Mouse (Mus musculus): ENCODE measurements around the gene Rnf151. TPM values are rescaled to one million over a fixed set of nuclear protein-coding genes. Genes with fewer than 3 reads are reported as not detected.
A peak's percentile ranks its signal among the peaks of the same experiment; 100 is the strongest.

The Rnf151 gene
- total and polyA plus RNA-seq, 2 experiments from 2014 or later, result not detected

DNA sequence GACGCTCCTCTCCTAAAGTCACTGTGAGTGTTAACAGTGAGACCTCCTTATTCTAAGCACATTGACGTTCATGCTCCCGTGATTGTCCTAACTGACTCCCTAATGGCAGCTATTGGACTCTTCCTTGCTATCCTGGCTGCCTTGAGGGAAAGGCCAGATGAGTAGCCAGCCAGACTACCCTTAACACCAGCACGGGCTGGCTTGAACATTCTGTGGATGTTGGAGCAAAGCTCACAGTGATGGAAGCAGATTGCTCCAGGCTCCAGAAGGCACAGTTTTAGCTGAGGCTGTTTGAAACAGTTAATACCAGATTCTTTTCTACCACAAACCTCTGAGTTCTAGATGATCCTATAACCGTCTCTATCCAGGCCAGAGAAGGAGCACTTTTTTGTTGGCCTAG, 26.0 kb upstream of the Rnf151 start:
- Histone ChIP-seq H3K4me1 (ENCODE audit: insufficient read depth, low read length) (no peaks in the 10 kb centered on the region), H3K4me2 (ENCODE audit: low read depth, low read length, poor library complexity, severe bottlenecking) (no peak overlapping the region), H3K27me3 (ENCODE audit: insufficient read depth, low read length) (no peaks in the 10 kb centered on the region), H3K9ac (replicated peaks; ENCODE audit: low read length, poor library complexity, severe bottlenecking) (no peak overlapping the region), H3K9me3 (ENCODE audit: low read length) (no peaks in the 10 kb centered on the region), H3K27ac (ENCODE audit: low read depth, low read length) (no peak overlapping the region), H3K4me3 (ENCODE audit: low read depth, low read length) (no peak overlapping the region), H3K36me3 (ENCODE audit: insufficient read depth, low read length) (0 out of 2 replicates have a peak, but pooled peaks cover 3% of the 10 kb centered on the region)
- 76% methylated on average over 5 of the region's 5 CpGs for WGBS
- ATAC-seq (ENCODE audit: low FRiP score), result no peak
- DNase-seq (ENCODE audit: low spot score), result no peak
- no peak for TF ChIP-seq CTCF (IDR thresholded peaks at IDR 0.05)

DNA sequence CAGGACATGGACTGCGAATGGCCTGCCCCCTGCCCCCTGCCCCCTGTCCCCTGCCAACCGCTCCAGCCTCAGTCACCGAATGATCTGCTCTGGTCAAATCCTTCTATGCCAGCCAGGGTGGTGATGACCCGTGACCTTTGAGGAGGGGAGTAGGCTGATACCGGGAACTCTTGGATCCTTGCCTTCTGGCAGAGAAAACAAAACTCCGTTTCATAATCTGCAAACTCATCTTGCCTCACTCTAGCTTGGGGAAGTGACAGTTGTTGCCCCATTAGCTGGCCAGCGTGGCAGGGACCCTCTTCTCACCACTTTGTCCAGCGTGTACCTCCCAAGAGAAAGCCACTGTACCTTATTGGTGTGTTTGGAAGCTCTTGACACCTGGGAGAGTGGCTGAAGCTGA, 24.4 kb upstream of the Rnf151 start:
- H3K9ac ChIP-seq (replicated peaks; ENCODE audit: low read length, poor library complexity, severe bottlenecking), result no peak overlapping the region
- no peaks in the 10 kb centered on the region for H3K9me3 ChIP-seq (ENCODE audit: low read length)
- DNase-seq (ENCODE audit: low spot score) (no peak), ATAC-seq (ENCODE audit: low FRiP score) (no peak)
- no peak for TF ChIP-seq CTCF (IDR thresholded peaks at IDR 0.05)
- H3K4me2 ChIP-seq (ENCODE audit: low read depth, low read length, poor library complexity, severe bottlenecking), result no peak overlapping the region
- H3K4me1 ChIP-seq (ENCODE audit: insufficient read depth, low read length), result no peaks in the 10 kb centered on the region
- no peaks in the 10 kb centered on the region for H3K27me3 ChIP-seq (ENCODE audit: insufficient read depth, low read length)
- WGBS, result 81% methylated on average over 8 of the region's 8 CpGs
- H3K36me3 ChIP-seq (ENCODE audit: insufficient read depth, low read length), result 0 out of 2 replicates have a peak, but pooled peaks cover 3% of the 10 kb centered on the region
- no peak overlapping the region for H3K4me3 ChIP-seq (ENCODE audit: low read depth, low read length)
- H3K27ac ChIP-seq (ENCODE audit: low read depth, low read length), result no peak overlapping the region

DNA sequence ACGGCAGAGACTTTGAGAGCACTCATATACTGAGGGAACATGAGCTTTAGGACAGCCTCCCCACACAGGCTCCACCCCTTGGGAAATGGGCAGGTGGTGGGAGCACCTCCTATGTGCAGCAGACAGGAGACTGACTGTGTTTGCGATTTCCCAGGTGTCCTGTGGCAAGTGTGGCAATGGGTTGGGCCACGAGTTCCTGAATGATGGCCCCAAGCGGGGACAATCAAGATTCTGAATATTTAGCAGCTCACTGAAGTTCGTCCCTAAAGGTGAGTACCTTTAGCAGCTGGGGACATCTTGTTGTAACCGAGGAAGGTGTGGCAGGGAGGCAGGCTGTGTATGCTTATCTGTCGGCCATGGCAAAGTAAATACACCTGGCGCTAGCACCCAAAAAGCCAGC, 22.1 kb upstream of the Rnf151 start:
- TF ChIP-seq CTCF (IDR thresholded peaks at IDR 0.05), result no peak
- ATAC-seq (ENCODE audit: low FRiP score), result no peak
- 82% methylated on average over 8 of the region's 8 CpGs for WGBS

DNA sequence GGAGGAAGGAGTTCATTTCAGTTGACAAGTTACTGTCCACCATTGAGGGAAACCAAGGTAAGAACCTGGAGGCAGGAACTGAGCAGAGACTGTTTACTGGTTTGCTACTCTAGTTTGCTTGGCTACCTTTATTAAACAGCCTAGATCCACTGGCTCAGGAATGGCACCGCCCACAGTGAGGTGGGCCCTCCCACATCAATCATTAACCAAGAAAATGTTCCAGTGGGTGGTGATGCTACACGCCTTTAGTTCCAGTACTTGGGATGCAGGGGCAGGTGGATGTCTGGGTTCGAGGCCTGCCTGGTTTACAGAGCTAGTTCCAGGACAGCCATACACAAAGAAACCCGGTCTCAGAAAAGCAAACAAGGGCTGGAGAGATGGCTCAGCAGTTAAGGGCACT, 20.4 kb upstream of the Rnf151 start:
- no peaks in the 10 kb centered on the region for H3K9me3 ChIP-seq (ENCODE audit: low read length)
- WGBS, result 87% methylated on average over 4 of the region's 4 CpGs

More for the DNA sequence above, 22.1 kb upstream of the Rnf151 start:
- Histone ChIP-seq H3K27me3 (ENCODE audit: insufficient read depth, low read length) (no peaks in the 10 kb centered on the region), H3K36me3 (ENCODE audit: insufficient read depth, low read length) (0 out of 2 replicates have a peak, but pooled peaks cover 3% of the 10 kb centered on the region), H3K4me3 (ENCODE audit: low read depth, low read length) (no peak overlapping the region), H3K9ac (replicated peaks; ENCODE audit: low read length, poor library complexity, severe bottlenecking) (no peak overlapping the region), H3K4me2 (ENCODE audit: low read depth, low read length, poor library complexity, severe bottlenecking) (no peak overlapping the region), H3K9me3 (ENCODE audit: low read length) (no peaks in the 10 kb centered on the region), H3K4me1 (ENCODE audit: insufficient read depth, low read length) (no peaks in the 10 kb centered on the region), H3K27ac (ENCODE audit: low read depth, low read length) (no peak overlapping the region)
- no peak for DNase-seq (ENCODE audit: low spot score)

GRCm38 (mm10) chr17:24737135-24737810, 19.4 kb upstream of the Rnf151 start:
- Histone ChIP-seq H3K4me3 (ENCODE audit: low read depth, low read length) (peak overlapping the region; percentile 54), H3K9ac (replicated peaks; ENCODE audit: low read length, poor library complexity, severe bottlenecking) (peak overlapping the region; percentile 55; the same call in 1 of the 2 replicates), H3K9me3 (ENCODE audit: low read length) (no peaks in the 10 kb centered on the region), H3K27ac (ENCODE audit: low read depth, low read length) (no peak overlapping the region), H3K4me2 (ENCODE audit: low read depth, low read length, poor library complexity, severe bottlenecking) (peak overlapping the region; percentile 85), H3K27me3 (ENCODE audit: insufficient read depth, low read length) (no peaks in the 10 kb centered on the region), H3K4me1 (ENCODE audit: insufficient read depth, low read length) (no peaks in the 10 kb centered on the region), H3K36me3 (ENCODE audit: insufficient read depth, low read length) (no peaks in the 10 kb centered on the region)
- 0 out of 2 replicates have a peak, but pooled peaks have one; percentile 9 for TF ChIP-seq CTCF (IDR thresholded peaks at IDR 0.05)
- WGBS, result 28% methylated on average over 8 of the region's 8 CpGs
- no peak for DNase-seq (ENCODE audit: low spot score)
- no peak for ATAC-seq (ENCODE audit: low FRiP score)

More for the DNA sequence above, 20.4 kb upstream of the Rnf151 start:
- Histone ChIP-seq H3K4me1 (ENCODE audit: insufficient read depth, low read length) (no peaks in the 10 kb centered on the region), H3K9ac (replicated peaks; ENCODE audit: low read length, poor library complexity, severe bottlenecking) (no peak overlapping the region), H3K36me3 (ENCODE audit: insufficient read depth, low read length) (0 out of 2 replicates have a peak, but pooled peaks cover 3% of the 10 kb centered on the region), H3K4me2 (ENCODE audit: low read depth, low read length, poor library complexity, severe bottlenecking) (no peak overlapping the region), H3K4me3 (ENCODE audit: low read depth, low read length) (no peak overlapping the region), H3K27ac (ENCODE audit: low read depth, low read length) (no peak overlapping the region), H3K27me3 (ENCODE audit: insufficient read depth, low read length) (no peaks in the 10 kb centered on the region)
- DNase-seq (ENCODE audit: low spot score) (no peak), ATAC-seq (ENCODE audit: low FRiP score) (no peak)
- no peak for TF ChIP-seq CTCF (IDR thresholded peaks at IDR 0.05)

DNA sequence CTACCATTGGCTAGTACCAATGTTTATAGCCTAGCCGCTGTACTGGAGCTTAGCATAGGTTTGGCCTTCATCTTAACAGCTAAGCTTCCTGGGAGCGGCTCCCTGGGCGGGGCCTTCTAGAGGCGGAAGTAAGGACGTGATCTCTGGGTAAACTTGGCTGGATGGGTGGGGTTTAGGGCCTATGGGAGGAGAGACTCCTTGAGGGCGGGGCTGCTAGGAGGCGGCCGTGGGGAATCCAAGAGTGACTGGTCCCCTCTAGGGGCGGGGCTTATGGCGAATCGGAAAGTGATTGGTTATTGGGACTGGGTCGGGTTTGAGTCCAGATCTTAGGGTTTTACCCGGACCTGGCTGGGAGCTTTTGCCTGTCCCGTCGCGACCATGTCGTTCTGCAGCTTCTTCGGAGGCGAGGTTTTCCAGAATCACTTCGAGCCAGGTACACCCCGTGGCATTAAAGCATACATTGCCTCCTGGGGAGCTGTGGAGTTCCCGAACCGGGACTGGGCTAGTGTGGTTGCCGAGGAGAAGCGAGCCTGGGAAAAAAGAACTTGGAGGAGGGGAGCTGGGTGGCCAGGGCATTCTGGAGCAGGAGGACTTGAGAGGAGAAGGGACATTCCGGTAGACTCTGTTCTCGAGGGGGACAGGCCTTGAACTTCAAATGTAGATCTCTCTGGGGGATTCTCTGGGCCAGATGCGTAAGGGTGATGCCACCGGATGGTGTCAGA, 18.6 kb upstream of the Rnf151 start, which contains the start of gene Msrb1:
TSS of gene Msrb1 (plus strand) at position 313 of the 722 bp plus-strand sequence.
- H3K4me1 ChIP-seq (ENCODE audit: insufficient read depth, low read length), result no peaks in the 10 kb centered on the region
- no peaks in the 10 kb centered on the region for H3K9me3 ChIP-seq (ENCODE audit: low read length)
- H3K27me3 ChIP-seq (ENCODE audit: insufficient read depth, low read length), result no peaks in the 10 kb centered on the region
- peak within 1 kb of the TSS; percentile 85 for H3K4me2 ChIP-seq (ENCODE audit: low read depth, low read length, poor library complexity, severe bottlenecking)
- no peak for TF ChIP-seq CTCF (IDR thresholded peaks at IDR 0.05)
- ATAC-seq (ENCODE audit: low FRiP score), result peak; percentile 92
- peak within 1 kb of the TSS; percentile 54 for H3K4me3 ChIP-seq (ENCODE audit: low read depth, low read length)
- DNase-seq (ENCODE audit: low spot score), result peak; percentile 97
- under 1% methylated on average over 29 of the region's 29 CpGs for WGBS
- peak within 1 kb of the TSS; percentile 59 for H3K27ac ChIP-seq (ENCODE audit: low read depth, low read length)
- peak within 1 kb of the TSS; percentile 55 for H3K9ac ChIP-seq (replicated peaks; ENCODE audit: low read length, poor library complexity, severe bottlenecking)
- H3K36me3 ChIP-seq (ENCODE audit: insufficient read depth, low read length), result no peaks in the 10 kb centered on the region
